Mouse (Mus musculus) heart, adult 11 months (tissue): ENCODE measurements at regions not wholly inside any gene's neighbourhood (a gene's known extent, or its start where the extent isn't known, plus 50 kb on each side); places are given as distances from the start of the nearest gene placed in this dataset.

Experiments
- DNase-seq: peaks from one replicate; pipeline ENCODE4 v3.0.0; 2022

DNA sequence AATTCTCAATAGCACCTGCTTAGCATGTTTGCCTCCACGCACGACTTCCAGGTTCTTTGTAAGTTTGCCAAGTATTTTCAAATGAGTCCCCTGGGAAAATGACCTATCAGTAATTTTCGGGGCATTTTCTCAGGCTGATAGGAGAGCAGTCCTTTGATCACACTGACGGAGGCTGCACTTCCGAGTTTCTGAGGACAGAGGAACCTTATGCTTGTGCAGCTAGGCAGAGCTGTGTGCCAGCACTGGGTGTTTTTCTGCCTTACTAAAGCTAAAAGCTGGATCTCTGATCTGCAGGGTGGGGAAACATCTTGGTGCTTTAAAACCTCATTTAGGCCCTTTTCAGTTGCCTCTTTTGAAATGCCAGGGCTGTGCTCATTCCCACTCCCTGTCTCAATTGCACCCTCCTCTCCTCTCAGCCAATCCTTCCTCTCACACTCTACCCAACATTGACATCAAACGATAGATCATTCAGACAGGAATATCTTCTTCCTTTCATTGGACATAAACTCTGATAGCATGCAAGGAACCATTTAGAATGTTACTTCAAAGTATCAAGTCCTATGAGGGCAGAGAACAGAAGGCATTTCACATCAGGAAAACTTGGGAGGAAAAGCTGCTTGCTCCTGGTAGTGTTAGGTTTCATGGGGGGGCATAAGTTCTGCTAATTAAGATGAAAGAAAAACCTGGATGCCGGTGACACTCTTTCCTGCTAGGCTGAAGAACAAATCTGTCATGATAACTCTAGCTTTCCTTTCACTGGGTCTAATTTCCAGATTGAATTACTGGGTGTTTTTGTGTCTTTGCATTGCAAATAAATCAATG lies 95.3 kb downstream of the Lurap1l start:
- DNase-seq: no peak

DNA sequence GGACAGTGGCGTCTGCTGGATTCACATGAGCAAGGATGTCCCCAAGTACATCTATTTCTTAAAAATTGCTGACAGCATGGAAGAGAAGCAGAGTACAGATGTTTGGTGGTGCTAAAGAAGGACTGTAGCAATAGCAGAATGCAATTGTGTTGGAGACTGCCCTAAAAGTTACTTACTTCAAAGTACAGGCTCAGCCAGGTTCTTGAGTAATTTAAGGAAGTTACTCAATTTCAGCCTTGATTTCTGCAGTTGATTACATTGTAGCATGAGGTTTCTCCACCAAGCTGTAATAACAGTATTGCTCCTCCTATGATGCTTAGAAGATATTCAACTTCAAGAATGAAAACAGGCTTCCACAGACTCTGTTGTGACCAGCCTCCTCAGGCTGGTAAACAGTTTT lies 96.1 kb downstream of the Lurap1l start:
- DNase-seq: no peak

GRCm38 (mm10) chr4:81021850-81022249 lies 111.4 kb downstream of the Lurap1l start:
- no peak for DNase-seq

DNA sequence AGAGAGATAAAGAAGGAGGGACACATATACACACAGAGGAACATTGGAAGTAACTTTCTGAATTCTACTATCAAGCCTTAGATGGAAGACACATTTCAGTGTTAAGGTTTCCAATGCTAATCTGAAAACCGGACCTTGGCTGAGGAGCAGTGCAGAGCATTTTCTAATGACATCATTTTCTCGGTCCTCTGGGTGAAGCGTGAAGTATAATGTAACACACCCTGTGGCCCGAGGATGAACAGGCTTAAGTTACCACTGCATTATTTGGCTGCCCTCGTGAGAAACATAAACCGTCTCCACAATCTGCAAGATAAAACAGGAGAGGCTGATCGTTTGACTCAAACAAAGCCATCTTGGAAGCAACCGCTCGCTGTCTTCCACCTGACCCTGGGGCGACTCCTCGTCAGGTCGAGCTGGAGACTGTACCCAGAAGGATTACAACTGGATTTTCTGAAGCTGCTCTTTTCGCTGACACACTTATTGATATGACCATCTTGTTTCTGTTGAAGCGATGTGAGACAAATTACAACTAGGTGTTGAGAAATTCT lies 113.1 kb downstream of the Lurap1l start:
- DNase-seq: peak; percentile 78

DNA sequence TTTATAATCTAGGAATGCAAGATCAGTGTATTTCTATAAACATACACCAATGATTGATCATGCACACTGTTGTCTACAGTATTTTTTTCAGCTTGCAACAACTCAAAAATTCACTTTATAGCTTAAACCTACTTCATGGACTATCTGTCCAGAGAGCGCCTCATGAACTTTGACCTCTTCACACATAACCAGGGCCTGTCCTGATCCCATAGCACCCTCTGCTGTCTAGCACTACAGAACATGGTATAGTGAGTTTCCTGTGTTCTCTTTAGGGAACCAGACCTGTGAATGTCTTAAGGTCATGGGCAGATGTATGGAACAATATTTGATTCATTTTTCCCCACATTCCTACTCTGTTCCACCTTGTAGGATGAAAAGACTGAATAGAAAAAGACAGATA lies 117.1 kb downstream of the Lurap1l start:
- no peak for DNase-seq

DNA sequence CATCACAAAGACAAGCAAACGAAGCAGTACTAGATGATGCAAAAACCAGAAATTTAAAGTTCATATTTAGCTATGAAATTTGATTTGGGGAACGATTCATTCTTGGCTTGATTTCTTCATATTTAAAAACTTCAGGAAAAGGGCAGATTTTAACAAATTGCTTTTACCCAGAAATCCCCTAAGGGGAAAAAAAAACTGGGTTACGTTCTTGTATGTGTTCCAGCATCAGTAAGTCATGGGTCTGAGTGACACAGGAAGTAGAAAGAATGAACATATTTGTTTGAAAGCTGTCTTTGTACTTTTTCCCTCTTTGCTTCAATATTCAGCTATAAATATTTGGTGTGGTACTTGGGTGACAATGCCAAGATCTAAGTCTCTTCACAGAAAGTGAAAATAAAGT lies 120.2 kb downstream of the Lurap1l start:
- DNase-seq: no peak

DNA sequence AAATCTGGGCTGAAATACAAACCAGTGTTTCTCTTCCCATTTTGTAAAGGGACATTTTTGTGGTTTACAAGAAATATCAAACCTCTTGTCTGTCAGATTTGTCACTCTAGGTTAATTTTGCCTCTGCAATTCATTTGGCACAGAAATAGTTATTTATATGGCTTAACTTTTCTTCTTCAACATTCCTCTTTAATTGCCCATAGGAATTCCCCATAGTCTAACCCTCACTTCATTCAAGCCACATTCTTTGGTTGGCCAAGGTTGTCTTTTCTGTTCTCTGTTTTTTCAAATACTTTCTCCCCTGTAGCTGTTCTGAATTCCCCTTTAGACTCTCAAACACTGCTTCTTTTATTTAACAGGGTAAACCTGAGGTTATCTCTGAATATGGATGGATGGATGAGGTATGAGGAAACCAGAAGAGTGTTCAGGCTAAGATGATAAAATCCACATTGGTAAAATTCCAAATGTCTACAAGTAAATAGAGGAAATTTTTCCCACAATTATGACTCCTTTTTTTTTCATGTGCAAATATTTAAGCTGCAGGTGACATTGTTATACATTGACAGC lies 127.0 kb downstream of the Lurap1l start:
- DNase-seq: no peak

DNA sequence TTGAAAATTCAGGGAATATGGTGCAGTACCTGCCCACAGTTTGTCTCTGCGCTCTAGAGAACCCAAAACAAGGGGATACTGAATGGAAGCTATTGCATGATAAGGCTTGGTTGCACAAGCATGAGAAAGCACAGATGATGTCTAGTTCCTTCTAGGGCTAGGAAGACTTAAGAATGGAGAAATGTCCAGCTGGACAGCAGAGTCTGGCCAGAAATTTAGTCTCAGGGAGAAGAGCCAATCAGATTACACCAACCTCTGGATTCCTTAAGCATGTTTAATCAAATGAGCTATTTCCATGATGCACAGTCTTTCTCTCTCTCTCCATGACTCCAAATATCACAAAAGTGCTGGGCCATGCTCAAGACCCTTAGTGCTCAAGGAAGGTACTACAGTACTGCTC lies 147.8 kb downstream of the Lurap1l start:
- peak; percentile 90 for DNase-seq

GRCm38 (mm10) chr4:81058809-81059208 lies 148.4 kb downstream of the Lurap1l start:
- peak; percentile 89 for DNase-seq

- DNase-seq: peak; percentile 91
Measured at GRCm38 (mm10) chr4:81059356-81059755, 148.9 kb downstream of the Lurap1l start.

DNA sequence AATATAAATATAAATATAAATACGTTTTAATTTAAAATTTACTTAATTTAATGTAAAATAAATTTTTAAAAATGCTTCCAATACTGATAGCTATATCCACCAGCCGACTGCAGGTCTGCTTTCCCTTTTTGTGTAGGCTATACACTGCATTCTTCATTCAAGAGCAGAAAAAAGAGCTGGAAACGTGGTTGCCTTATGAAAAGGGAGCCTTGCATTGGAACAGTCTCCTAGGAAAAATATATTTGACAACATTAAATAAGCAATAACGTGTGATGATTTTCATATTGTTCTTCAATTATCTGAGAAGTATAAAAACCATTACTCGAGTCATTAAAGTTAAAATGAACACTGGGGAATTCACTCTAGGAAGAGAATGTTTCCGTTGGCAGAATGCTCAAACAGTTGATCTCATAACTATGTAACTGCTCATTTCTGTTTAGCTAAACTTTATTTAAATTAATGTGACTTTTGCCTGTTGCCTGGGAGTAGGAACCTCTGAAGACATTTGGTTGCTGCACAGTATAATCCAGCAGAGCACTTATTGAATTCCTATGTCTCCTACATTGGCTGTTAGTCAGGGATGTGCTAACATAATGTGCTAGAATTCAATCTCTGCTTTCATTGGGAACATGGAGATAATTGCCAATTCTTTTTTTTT lies 172.0 kb downstream of the Lurap1l start:
- DNase-seq: peak; percentile 30

DNA sequence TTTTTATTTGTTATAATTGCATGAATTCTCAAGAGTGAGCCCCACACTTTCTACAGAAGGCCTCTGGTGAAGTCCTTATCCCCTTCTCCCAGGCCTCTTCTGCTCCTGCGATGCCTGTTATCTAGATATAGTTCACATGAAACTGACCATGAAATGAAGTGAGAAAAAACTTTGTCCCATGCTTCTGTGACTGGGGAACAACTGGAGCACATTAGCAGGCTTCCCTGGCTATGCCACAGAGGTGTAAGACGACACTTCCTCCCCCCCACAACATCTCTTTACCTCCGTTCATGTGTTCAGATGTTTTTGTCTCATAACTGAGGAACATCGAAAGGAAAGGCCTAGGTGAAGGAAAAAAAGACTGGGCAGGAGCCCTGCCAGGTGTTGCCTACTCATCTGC lies 174.7 kb downstream of the Lurap1l start:
- DNase-seq: peak; percentile 11

- no peak for DNase-seq
Measured at GRCm38 (mm10) chr4:81096581-81096980, 186.1 kb downstream of the Lurap1l start.

DNA sequence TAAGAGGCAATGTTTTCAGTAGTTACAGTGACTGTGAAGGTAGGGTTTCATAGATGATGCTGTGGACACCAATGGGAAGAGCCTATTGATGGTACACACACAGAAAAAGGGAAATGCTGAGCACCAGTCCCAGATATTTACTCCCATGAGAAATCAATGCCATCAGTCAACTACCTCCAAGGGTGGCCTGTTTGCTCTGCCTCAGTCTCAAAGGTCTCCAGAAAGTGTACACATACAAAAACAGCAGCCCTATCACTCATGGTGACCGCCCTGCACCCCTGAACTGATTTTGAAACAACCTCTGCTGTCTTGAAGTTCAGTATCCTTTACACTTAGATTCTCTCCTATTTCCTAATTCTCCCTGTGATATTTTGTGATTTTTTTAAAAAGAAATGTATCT lies 187.2 kb downstream of the Lurap1l start:
- no peak for DNase-seq

DNA sequence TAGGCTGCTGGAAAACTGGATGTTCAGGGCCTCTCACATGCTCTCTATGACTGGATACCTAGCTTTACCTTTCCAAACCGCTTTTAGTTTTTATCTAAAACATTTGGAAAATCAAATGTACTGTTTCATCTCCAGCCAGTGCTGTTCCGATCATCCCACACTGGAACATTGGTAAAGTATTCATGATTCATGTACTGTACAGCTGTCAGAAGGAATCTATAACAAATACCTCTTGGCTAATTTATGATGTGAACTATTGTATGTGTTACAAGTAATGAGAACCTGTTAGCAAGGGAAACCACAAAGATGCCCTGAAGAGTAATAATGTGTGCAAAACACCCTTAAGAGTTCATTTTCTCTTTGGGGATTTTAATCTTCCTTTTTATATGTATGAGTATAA lies 190.6 kb downstream of the Lurap1l start:
- DNase-seq: no peak

GRCm38 (mm10) chr4:81111307-81111706 lies 200.9 kb downstream of the Lurap1l start:
- no peak for DNase-seq

- DNase-seq: no peak
Measured at GRCm38 (mm10) chr4:81116411-81116810, 206.0 kb downstream of the Lurap1l start.

GRCm38 (mm10) chr4:81124155-81124554 lies 213.7 kb downstream of the Lurap1l start:
- DNase-seq: no peak

GRCm38 (mm10) chr4:81129874-81130273 lies 219.4 kb downstream of the Lurap1l start:
- peak; percentile 81 for DNase-seq

- no peak for DNase-seq
Measured at GRCm38 (mm10) chr4:81173111-81173510, 262.7 kb downstream of the Lurap1l start.

DNA sequence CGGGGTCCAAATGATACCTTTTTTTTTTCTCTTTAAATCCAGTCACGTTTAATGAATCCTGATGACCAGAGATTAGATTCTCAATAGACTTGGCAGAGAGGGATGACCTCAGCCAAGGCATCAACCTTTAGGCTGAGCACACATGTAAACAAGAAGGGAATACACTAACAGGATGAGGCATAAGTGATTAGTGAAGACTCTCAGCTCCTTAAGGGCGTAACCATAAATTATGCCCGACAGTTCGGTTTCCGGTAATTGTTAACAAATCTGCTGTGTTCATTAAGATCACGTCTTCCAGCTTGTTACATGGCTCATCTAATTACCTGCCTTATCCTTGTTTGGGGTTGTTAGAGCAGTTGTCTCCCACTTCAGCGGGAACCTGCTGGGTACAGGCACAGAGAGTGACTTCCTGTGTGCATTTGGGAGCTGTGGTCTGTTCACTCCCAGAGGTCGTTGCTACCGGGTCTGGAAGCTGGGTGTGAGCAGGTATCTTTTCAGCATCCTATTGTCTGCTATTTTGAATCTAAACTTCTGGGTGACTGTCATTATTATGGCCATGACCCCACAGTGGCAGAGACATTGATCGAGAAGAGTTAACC lies 265.1 kb downstream of the Mpdz start:
- peak; percentile 95 for DNase-seq

DNA sequence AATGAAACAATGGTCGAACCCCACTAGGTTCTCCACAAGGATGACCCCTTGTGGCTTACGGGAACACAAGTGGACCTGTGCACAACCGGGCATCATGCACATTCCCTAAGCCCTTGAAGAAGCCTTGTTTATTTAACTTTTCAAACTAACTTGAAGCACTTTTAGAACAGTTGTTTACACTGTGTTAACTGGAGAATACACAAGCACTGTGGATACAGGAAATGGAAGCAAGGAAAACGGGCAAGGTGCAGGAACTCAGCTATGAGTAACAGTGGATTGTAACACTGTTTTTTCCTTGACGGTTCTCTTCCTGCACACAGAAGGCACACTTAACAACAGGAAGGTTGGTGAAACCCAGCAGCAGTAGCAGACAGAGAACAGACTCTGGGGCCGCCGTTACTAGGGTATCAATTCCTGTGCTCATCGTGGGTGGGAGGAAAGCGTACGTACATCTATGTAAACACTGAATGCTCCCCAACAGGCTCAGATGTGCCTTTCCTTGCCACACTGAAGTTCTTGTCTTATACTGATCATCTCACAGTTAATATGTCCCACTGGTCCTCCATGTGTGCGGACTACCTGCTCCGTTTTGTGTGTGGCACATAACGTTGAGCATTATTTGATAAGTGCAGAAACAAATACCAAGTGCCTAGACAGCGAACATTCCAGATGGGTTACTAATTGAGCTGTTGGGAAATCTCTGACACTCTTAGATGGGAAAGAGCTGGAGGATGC lies 264.4 kb downstream of the Mpdz start:
- DNase-seq: no peak

DNA sequence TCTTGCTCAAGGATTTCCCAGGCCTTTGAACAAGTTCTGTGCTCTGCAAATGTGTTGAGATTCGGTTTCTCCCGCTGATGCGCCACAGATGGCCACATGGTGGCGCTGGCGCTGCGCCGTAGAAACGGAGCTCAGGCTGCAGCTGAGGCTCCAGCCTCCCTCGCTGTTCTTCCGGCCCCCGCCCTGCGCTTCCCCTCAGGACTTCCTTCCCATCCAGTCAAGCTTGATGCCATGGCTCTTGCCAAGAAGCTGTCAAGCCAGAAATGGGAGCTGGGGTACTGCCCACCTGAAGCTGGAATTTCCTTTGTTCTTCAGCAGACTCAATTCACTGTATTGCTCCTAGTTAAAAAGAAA lies 263.9 kb downstream of the Mpdz start:
- peak; percentile 99 for DNase-seq
